Mouse (Mus musculus): ENCODE results near the gene Atf7. TPM values are rescaled to one million over a fixed set of nuclear protein-coding genes. Genes with fewer than 3 reads are reported as not detected.

Gene Atf7
- polyA plus RNA-seq, 1 experiment from 2014 or later: 17.0 TPM

GRCm38 (mm10) chr15:102502254-102502840, 122.9 kb downstream of the Atf7 start:
- no peak for TF ChIP-seq CTCF (IDR thresholded peaks at IDR 0.05; ENCODE audit: low read depth)
- TF ChIP-seq EP300 (optimal IDR thresholded peaks at IDR 0.05): no peak
- Histone ChIP-seq H3K27ac (replicated peaks) (no peak overlapping the region), H3K4me2 (replicated peaks; ENCODE audit: low read depth) (no peak overlapping the region), H3K9me3 (ENCODE audit: control insufficient read depth, low read length) (no peaks in the 10 kb centered on the region), H3K4me3 (ENCODE audit: low read depth, low read length) (no peak overlapping the region), H3K36me3 (ENCODE audit: control insufficient read depth, insufficient read depth, low read length) (peaks cover 46% of the 10 kb centered on the region), H3K9ac (ENCODE audit: low read length) (no peak overlapping the region), H3K4me1 (replicated peaks; ENCODE audit: control insufficient read depth, insufficient read depth) (no peaks in the 10 kb centered on the region), H3K27me3 (ENCODE audit: control insufficient read depth, insufficient read depth, low read length) (no peaks in the 10 kb centered on the region)
- ATAC-seq (ENCODE audit: low FRiP score, low TSS enrichment): no peak
- no peak for DNase-seq (ENCODE audit: low spot score)
- 50% methylated on average over 9 of the region's 9 CpGs for WGBS

DNA sequence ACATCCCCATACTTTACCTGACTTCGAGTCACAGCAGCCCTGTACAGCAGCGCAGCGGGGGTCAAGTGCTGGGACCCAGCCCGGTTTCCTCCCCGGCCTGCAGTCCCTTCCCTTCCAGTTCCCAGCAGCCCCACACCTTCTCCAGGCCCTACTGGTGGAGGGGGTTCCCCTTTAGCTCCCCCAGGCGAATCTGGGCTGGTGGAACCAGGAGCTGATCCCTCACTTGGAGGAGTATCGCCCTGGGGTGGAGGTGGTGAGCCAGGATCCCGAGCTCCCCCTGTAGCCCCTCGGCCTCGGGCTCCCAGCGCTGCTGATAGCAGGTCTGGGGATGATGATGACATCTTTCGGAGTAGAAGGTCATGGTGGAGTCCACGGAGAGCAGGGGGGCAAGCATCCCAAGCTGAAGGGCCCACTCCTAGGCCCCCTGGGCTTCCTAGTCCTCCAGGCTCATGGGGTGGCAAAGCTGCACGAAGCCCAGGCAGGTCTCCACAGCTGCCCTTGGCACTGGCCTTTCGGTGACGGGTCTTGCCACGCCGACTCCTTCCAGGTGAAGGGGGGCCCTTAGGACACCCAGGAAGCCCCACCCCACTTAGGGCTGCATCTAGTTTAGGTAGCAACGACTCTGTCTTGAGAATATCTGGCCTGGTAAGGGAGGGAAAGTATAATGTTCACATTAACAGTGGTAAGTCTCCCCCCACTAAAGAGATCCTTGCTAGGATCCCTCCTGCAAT, 124.0 kb downstream of the Atf7 start:
- Histone ChIP-seq H3K4me3 (ENCODE audit: low read depth, low read length) (no peak overlapping the region), H3K27me3 (ENCODE audit: control insufficient read depth, insufficient read depth, low read length) (no peaks in the 10 kb centered on the region), H3K9me3 (ENCODE audit: control insufficient read depth, low read length) (no peaks in the 10 kb centered on the region), H3K27ac (replicated peaks) (0 out of 2 replicates have a peak overlapping the region, but pooled peaks have one; percentile 18), H3K9ac (ENCODE audit: low read length) (no peak overlapping the region), H3K36me3 (ENCODE audit: control insufficient read depth, insufficient read depth, low read length) (peaks cover 49% of the 10 kb centered on the region), H3K4me2 (replicated peaks; ENCODE audit: low read depth) (no peak overlapping the region), H3K4me1 (replicated peaks; ENCODE audit: control insufficient read depth, insufficient read depth) (no peaks in the 10 kb centered on the region)
- DNase-seq (ENCODE audit: low spot score) (no peak), ATAC-seq (ENCODE audit: low FRiP score, low TSS enrichment) (0 out of 2 replicates have a peak, but pooled peaks have one; percentile 4)
- 82% methylated on average over 19 of the region's 19 CpGs for WGBS
- TF ChIP-seq CTCF (IDR thresholded peaks at IDR 0.05; ENCODE audit: low read depth): no peak
- TF ChIP-seq EP300 (optimal IDR thresholded peaks at IDR 0.05): no peak

GRCm38 (mm10) chr15:102500479-102500878, 124.8 kb downstream of the Atf7 start:
- H3K4me3 ChIP-seq (ENCODE audit: low read depth, low read length): no peak overlapping the region
- H3K36me3 ChIP-seq (ENCODE audit: control insufficient read depth, insufficient read depth, low read length): peaks cover 49% of the 10 kb centered on the region
- TF ChIP-seq CTCF (IDR thresholded peaks at IDR 0.05; ENCODE audit: low read depth): no peak
- no peak for TF ChIP-seq EP300 (optimal IDR thresholded peaks at IDR 0.05)
- no peak for DNase-seq (ENCODE audit: low spot score)
- no peak for ATAC-seq (ENCODE audit: low FRiP score, low TSS enrichment)
- H3K27me3 ChIP-seq (ENCODE audit: control insufficient read depth, insufficient read depth, low read length): no peaks in the 10 kb centered on the region
- no peak overlapping the region for H3K4me2 ChIP-seq (replicated peaks; ENCODE audit: low read depth)
- H3K9ac ChIP-seq (ENCODE audit: low read length): no peak overlapping the region
- H3K27ac ChIP-seq (replicated peaks): no peak overlapping the region
- 86% methylated on average over 5 of the region's 5 CpGs for WGBS
- no peaks in the 10 kb centered on the region for H3K4me1 ChIP-seq (replicated peaks; ENCODE audit: control insufficient read depth, insufficient read depth)
- H3K9me3 ChIP-seq (ENCODE audit: control insufficient read depth, low read length): no peaks in the 10 kb centered on the region

- no peak overlapping the region for H3K27ac ChIP-seq (replicated peaks)
- H3K9ac ChIP-seq (ENCODE audit: low read length): no peak overlapping the region
- TF ChIP-seq EP300 (optimal IDR thresholded peaks at IDR 0.05): no peak
- no peak for TF ChIP-seq CTCF (IDR thresholded peaks at IDR 0.05; ENCODE audit: low read depth)
- WGBS: 78% methylated on average over 6 of the region's 6 CpGs
- DNase-seq (ENCODE audit: low spot score) (no peak), ATAC-seq (ENCODE audit: low FRiP score, low TSS enrichment) (no peak)
- no peak overlapping the region for H3K4me2 ChIP-seq (replicated peaks; ENCODE audit: low read depth)
- peaks cover 43% of the 10 kb centered on the region for H3K36me3 ChIP-seq (ENCODE audit: control insufficient read depth, insufficient read depth, low read length)
- H3K4me3 ChIP-seq (ENCODE audit: low read depth, low read length): no peak overlapping the region
- H3K27me3 ChIP-seq (ENCODE audit: control insufficient read depth, insufficient read depth, low read length): no peaks in the 10 kb centered on the region
- no peaks in the 10 kb centered on the region for H3K9me3 ChIP-seq (ENCODE audit: control insufficient read depth, low read length)
- H3K4me1 ChIP-seq (replicated peaks; ENCODE audit: control insufficient read depth, insufficient read depth): no peaks in the 10 kb centered on the region
Measured at GRCm38 (mm10) chr15:102499851-102500250, 125.4 kb downstream of the Atf7 start.

DNA sequence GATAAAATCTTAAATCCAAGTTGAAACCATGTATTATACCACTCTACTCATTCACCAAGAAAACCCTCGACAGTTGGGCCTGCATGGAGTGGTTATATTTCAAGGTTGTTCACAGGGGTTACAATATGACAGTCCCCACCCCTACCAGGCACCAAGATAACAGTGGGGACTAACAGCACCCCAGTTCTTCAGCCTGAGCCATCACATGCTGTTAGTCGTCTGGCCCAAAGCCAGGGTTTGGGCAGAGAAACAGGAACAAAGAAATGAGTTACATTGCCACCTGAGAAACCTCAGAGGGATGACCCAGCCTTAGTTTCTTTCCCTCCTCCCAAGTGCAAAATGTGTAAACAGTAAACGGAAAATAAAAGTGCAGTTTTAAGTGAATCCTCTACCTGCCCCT, 125.9 kb downstream of the Atf7 start:
- Histone ChIP-seq H3K9ac (ENCODE audit: low read length) (no peak overlapping the region), H3K4me1 (replicated peaks; ENCODE audit: control insufficient read depth, insufficient read depth) (no peaks in the 10 kb centered on the region), H3K4me2 (replicated peaks; ENCODE audit: low read depth) (no peak overlapping the region), H3K4me3 (ENCODE audit: low read depth, low read length) (no peak overlapping the region), H3K27me3 (ENCODE audit: control insufficient read depth, insufficient read depth, low read length) (no peaks in the 10 kb centered on the region), H3K27ac (replicated peaks) (no peak overlapping the region), H3K9me3 (ENCODE audit: control insufficient read depth, low read length) (no peaks in the 10 kb centered on the region), H3K36me3 (ENCODE audit: control insufficient read depth, insufficient read depth, low read length) (peaks cover 43% of the 10 kb centered on the region)
- no peak for DNase-seq (ENCODE audit: low spot score)
- WGBS: 54% methylated on average over 3 of the region's 3 CpGs
- no peak for ATAC-seq (ENCODE audit: low FRiP score, low TSS enrichment)
- no peak for TF ChIP-seq CTCF (IDR thresholded peaks at IDR 0.05; ENCODE audit: low read depth)
- TF ChIP-seq EP300 (optimal IDR thresholded peaks at IDR 0.05): no peak

DNA sequence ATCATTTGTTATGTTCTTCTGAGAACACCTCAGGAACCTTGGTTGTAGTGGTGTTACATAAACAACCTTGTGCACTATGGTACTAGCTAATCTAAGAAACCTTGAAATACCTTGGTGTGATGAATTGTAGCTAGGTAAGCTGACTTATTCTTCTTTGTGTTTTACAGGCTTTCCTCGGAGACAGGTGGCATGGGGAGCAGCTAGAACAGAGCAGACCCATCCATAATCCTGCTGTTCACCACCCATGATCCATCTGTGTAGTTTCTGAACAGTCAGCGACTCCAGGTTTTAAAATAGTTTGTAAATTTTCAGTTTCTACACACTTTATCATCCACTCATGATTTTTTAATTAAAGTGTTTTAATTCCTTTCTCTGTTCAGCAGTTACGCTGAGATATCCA, 126.9 kb downstream of the Atf7 start:
- ATAC-seq (ENCODE audit: low FRiP score, low TSS enrichment) (no peak), DNase-seq (ENCODE audit: low spot score) (no peak)
- whole genome bisulfite sequencing: 68% methylated on average over 3 of the region's 3 CpGs
- H3K27ac ChIP-seq (replicated peaks): no peak overlapping the region
- H3K4me2 ChIP-seq (replicated peaks; ENCODE audit: low read depth): no peak overlapping the region
- no peak overlapping the region for H3K4me3 ChIP-seq (ENCODE audit: low read depth, low read length)
- no peak overlapping the region for H3K9ac ChIP-seq (ENCODE audit: low read length)
- no peaks in the 10 kb centered on the region for H3K9me3 ChIP-seq (ENCODE audit: control insufficient read depth, low read length)
- TF ChIP-seq CTCF (IDR thresholded peaks at IDR 0.05; ENCODE audit: low read depth): no peak
- TF ChIP-seq EP300 (optimal IDR thresholded peaks at IDR 0.05): no peak
- H3K36me3 ChIP-seq (ENCODE audit: control insufficient read depth, insufficient read depth, low read length): peaks cover 36% of the 10 kb centered on the region
- H3K4me1 ChIP-seq (replicated peaks; ENCODE audit: control insufficient read depth, insufficient read depth): no peaks in the 10 kb centered on the region
- H3K27me3 ChIP-seq (ENCODE audit: control insufficient read depth, insufficient read depth, low read length): no peaks in the 10 kb centered on the region
